Mouse (Mus musculus) erythroblast, embryonic 14.5 days (primary cell): ENCODE data around the gene Thsd4.

ENCODE experiments used
- GATA1 ChIP-seq: IDR thresholded peaks from 2 replicates; pipeline ENCODE4 v1.6.1; 2012; ENCODE audit warnings: low read length, inconsistent platforms, mixed read lengths
- TAL1 ChIP-seq: IDR thresholded peaks from 3 replicates; pipeline ENCODE4 v1.6.1; 2012; ENCODE audit warnings: low read length, inconsistent platforms, mixed read lengths

- TF ChIP-seq TAL1 (no peak), GATA1 (no peak)
These were observed 301.4 kb downstream of the Thsd4 start for GRCm38 (mm10) chr9:60220431-60220830.
